Mouse (Mus musculus): Measurements from ENCODE around the gene Gm42957. TPM values are rescaled to one million over a fixed set of nuclear protein-coding genes. Genes with fewer than 3 reads are reported as not detected.

Gene Gm42957
- polyA plus RNA-seq, 1 experiment from 2014 or later: 0.08 TPM

DNA sequence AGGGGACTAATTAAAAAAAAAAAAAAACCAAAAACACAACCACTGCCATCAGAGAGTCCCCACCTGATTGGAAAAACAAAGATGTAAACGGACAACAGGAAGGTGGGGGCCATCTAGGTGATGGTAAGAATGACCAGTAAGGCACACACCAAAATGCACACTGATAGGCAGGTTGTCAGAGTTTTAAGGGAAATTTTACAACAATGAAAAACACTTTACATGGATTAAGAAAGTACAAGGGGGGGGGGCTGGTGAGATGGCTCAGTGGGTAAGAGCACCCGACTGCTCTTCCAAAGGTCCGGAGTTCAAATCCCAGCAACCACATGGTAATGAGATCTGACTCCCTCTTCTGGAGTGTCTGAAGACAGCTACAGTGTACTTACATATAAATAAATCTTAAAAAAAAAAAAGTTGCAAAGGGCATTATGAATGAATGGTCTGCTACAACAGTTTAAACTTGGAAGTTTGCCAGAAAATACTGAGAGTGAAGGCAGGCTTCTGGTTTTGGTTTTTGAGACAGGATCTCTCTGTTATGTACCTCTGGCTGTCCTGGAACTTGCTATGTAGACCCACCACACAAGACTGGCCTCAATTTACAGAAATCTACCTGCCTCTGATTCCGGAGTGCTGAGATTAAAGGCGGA lies 33.3 kb downstream of the Gm42957 start:
- 94% methylated on average over 5 of the region's 5 CpGs for WGBS
- Histone ChIP-seq H3K9me3 (replicated peaks) (no peaks in the 10 kb centered on the region), H3K36me3 (no peaks in the 10 kb centered on the region), H3K4me1 (peaks cover 18% of the 10 kb centered on the region), H3K27ac (no peak overlapping the region), H3K4me3 (no peak overlapping the region), H3K27me3 (ENCODE audit: low read depth, poor library complexity, severe bottlenecking) (peaks cover 21% of the 10 kb centered on the region)
- no peak for DNase-seq (ENCODE audit: low spot score)

DNA sequence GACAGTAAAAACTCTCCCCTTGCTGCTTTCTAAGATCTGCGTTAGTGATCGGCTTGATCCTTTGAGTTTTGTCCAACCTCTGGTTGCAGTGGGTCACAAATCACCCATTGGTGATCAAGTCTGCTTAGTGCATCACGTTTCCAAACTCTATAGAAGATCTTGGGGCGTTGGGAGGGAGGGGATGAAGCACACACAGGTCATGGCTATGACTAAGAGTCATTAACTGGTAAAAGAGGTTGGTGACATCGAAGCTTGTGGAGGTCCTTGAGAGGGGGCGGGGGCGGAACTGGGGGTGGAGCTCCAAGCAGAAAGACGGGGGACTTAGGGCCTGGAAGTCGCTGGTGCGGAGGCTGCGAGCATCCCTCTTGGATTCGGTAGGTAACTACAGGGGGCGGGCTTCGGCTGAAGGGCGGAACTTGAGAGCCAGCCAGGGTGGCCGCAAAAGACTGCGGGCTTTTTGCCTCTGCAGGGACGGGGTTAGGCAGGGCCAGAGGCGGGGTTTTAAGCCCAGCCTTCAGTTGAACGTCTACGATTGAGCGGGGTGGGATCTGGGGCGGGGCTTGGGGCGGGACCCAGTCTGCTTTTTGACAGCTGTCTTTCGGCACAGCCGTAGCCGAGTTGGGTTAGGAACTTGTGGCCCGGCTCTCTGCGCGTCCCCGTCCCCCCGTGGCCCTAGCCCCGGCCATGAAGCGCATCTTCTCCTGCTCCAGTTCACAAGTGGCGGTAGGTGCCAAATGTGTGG lies 34.6 kb downstream of the Gm42957 start, which contains the start of gene Ankrd35:
Gene Ankrd35, plus strand, starts transcription at position 405 of the 742 bp plus-strand sequence.
- H3K9me3 ChIP-seq (replicated peaks): no peaks in the 10 kb centered on the region
- peak within 1 kb of the TSS; percentile 48 for H3K4me3 ChIP-seq
- peaks cover 21% of the 10 kb centered on the region for H3K27me3 ChIP-seq (ENCODE audit: low read depth, poor library complexity, severe bottlenecking)
- 6% methylated on average over 35 of the region's 35 CpGs for WGBS
- no peaks in the 10 kb centered on the region for H3K36me3 ChIP-seq
- peak within 1 kb of the TSS; percentile 36; the same call in 1 of the 2 replicates for H3K27ac ChIP-seq
- peaks cover 22% of the 10 kb centered on the region for H3K4me1 ChIP-seq
- DNase-seq (ENCODE audit: low spot score): peak; percentile 84

DNA sequence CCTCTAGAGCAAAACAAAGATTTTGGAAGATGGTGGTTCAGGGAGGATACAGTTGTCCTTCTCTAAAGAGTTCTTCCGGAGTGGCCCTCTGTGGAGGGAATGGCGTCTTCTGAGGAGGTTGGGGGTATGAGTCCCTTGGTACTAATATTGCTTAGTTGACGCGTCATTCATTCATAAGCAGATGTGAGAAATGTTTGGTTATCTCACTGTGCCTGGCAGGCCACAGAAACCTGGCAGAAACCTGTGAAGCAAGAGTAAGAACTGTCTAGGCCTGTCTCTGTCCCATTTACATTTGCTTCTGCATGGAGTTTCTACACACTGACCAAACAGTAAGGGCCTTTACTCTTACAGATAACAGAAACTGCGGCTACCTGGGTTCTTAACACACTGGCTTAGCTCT lies 36.2 kb downstream of the Gm42957 start:
- no peak overlapping the region for H3K27ac ChIP-seq
- no peaks in the 10 kb centered on the region for H3K9me3 ChIP-seq (replicated peaks)
- 95% methylated on average over 5 of the region's 5 CpGs for WGBS

DNA sequence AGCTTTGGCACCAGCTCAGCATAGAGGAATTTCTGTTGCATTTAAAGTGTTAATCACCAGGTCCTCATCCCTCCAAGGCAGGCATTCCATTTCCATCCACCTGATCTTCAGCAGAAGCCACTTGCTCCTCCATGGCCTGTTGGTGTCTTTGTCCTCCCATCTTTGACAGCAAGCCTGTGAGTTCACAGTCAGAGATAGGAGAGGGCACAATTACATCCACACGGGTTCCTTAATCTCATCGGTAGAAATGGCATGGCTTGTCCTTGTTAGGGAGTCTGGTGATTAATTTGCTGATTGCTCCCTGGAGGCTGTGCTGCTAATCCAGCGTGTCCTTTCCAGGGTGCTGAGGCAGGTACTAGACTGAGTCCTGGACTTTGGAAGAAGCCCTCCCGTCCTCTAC lies 38.2 kb downstream of the Gm42957 start:
- no peak overlapping the region for H3K27ac ChIP-seq
- peaks cover 29% of the 10 kb centered on the region for H3K4me1 ChIP-seq
- H3K4me3 ChIP-seq: no peak overlapping the region
- H3K27me3 ChIP-seq (ENCODE audit: low read depth, poor library complexity, severe bottlenecking): peaks cover 31% of the 10 kb centered on the region
- 74% methylated on average over 4 of the region's 4 CpGs for WGBS
- no peaks in the 10 kb centered on the region for H3K9me3 ChIP-seq (replicated peaks)
- no peak for DNase-seq (ENCODE audit: low spot score)
- H3K36me3 ChIP-seq: no peaks in the 10 kb centered on the region

More for the DNA sequence above, 36.2 kb downstream of the Gm42957 start:
- no peaks in the 10 kb centered on the region for H3K36me3 ChIP-seq
- no peak overlapping the region for H3K4me3 ChIP-seq
- H3K4me1 ChIP-seq: peaks cover 29% of the 10 kb centered on the region
- no peak for DNase-seq (ENCODE audit: low spot score)
- H3K27me3 ChIP-seq (ENCODE audit: low read depth, poor library complexity, severe bottlenecking): peaks cover 21% of the 10 kb centered on the region

DNA sequence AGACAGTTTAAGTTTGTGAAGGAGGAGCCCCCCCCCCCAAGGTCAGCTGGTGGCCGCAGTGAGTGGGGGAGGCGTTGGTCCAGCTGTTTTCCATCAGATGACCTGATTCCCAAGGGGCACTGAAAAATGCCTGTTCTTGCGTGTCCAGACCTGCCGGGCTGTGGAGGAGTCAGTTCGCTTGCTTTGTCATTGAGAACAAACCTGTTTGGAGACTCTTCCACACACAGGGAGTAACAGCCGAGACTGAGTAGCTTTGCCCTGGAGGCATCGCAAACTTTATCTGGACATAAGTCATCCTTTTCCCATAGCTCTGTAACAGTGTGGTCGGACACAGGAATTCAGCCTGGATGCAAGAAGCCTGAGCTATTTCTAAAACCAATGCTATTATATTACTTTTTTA lies 39.2 kb downstream of the Gm42957 start:
- peak; percentile 65 for DNase-seq (ENCODE audit: low spot score)
- Histone ChIP-seq H3K27ac (no peak overlapping the region), H3K9me3 (replicated peaks) (no peaks in the 10 kb centered on the region), H3K27me3 (ENCODE audit: low read depth, poor library complexity, severe bottlenecking) (peaks cover 40% of the 10 kb centered on the region), H3K4me3 (no peak overlapping the region), H3K36me3 (no peaks in the 10 kb centered on the region), H3K4me1 (peaks cover 29% of the 10 kb centered on the region)
- WGBS: 36% methylated on average over 8 of the region's 8 CpGs

DNA sequence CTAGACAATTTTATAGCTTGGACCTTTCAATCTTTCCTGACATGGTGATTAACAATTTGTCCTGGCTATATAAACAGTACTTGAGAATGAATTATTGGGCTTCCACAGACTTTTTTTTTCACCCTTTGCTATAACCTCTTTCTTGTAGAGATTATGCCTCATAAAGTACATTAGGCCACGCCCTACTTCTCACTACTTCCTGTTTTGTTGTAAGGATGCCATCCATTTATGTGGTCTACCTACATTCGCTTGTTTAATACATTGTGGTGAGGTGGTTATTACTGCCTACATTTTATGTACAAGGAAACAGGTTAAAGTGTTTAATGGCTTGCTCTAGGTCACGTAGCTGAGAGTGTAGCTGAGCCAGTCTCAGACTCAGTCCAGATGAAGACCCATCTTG lies 39.9 kb downstream of the Gm42957 start:
- peaks cover 47% of the 10 kb centered on the region for H3K27me3 ChIP-seq (ENCODE audit: low read depth, poor library complexity, severe bottlenecking)
- no peaks in the 10 kb centered on the region for H3K9me3 ChIP-seq (replicated peaks)
- no peaks in the 10 kb centered on the region for H3K36me3 ChIP-seq
- H3K4me1 ChIP-seq: peaks cover 23% of the 10 kb centered on the region
- H3K4me3 ChIP-seq: no peak overlapping the region
- WGBS: 83% methylated on average over 3 of the region's 3 CpGs
- DNase-seq (ENCODE audit: low spot score): no peak
- no peak overlapping the region for H3K27ac ChIP-seq

GRCm38 (mm10) chr3:96675690-96676089 lies 40.4 kb downstream of the Gm42957 start:
- no peaks in the 10 kb centered on the region for H3K9me3 ChIP-seq (replicated peaks)
- 62% methylated on average over 3 of the region's 3 CpGs for WGBS
- DNase-seq (ENCODE audit: low spot score): no peak
- H3K27me3 ChIP-seq (ENCODE audit: low read depth, poor library complexity, severe bottlenecking): peaks cover 47% of the 10 kb centered on the region
- H3K4me1 ChIP-seq: peaks cover 23% of the 10 kb centered on the region
- no peak overlapping the region for H3K4me3 ChIP-seq
- H3K27ac ChIP-seq: no peak overlapping the region
- H3K36me3 ChIP-seq: no peaks in the 10 kb centered on the region

DNA sequence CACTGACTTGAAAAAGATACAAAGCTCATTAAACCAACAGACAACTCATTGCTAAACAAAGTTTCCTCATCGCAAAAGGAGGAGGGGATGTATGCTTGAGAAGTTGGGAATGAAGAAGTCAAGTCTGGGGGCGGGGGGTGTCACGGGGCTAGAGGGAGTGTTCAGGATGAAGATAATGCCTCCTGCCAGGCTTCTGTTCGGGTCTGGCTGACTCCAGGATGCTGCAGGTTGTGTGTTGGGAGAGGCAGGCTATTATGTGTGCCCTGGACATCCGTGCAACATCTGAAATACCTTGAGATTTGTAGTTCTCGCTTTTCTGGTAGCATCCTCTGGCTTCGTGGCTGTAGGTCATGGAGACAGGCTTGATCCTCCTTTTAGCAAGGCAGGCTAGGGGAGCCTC lies 43.2 kb downstream of the Gm42957 start:
- DNase-seq (ENCODE audit: low spot score): no peak
- Histone ChIP-seq H3K9me3 (replicated peaks) (no peaks in the 10 kb centered on the region), H3K36me3 (no peaks in the 10 kb centered on the region), H3K4me3 (no peak overlapping the region), H3K27ac (no peak overlapping the region), H3K4me1 (peaks cover 23% of the 10 kb centered on the region), H3K27me3 (ENCODE audit: low read depth, poor library complexity, severe bottlenecking) (peaks cover 59% of the 10 kb centered on the region)
- WGBS: 76% methylated on average over 7 of the region's 7 CpGs

- no peak overlapping the region for H3K4me3 ChIP-seq
- H3K4me1 ChIP-seq: peaks cover 19% of the 10 kb centered on the region
- DNase-seq (ENCODE audit: low spot score): no peak
- H3K36me3 ChIP-seq: no peaks in the 10 kb centered on the region
- WGBS: 28% methylated on average over 5 of the region's 5 CpGs
- H3K9me3 ChIP-seq (replicated peaks): no peaks in the 10 kb centered on the region
- peaks cover 67% of the 10 kb centered on the region for H3K27me3 ChIP-seq (ENCODE audit: low read depth, poor library complexity, severe bottlenecking)
- no peak overlapping the region for H3K27ac ChIP-seq
Observed at GRCm38 (mm10) chr3:96679159-96679674, 43.9 kb downstream of the Gm42957 start.

DNA sequence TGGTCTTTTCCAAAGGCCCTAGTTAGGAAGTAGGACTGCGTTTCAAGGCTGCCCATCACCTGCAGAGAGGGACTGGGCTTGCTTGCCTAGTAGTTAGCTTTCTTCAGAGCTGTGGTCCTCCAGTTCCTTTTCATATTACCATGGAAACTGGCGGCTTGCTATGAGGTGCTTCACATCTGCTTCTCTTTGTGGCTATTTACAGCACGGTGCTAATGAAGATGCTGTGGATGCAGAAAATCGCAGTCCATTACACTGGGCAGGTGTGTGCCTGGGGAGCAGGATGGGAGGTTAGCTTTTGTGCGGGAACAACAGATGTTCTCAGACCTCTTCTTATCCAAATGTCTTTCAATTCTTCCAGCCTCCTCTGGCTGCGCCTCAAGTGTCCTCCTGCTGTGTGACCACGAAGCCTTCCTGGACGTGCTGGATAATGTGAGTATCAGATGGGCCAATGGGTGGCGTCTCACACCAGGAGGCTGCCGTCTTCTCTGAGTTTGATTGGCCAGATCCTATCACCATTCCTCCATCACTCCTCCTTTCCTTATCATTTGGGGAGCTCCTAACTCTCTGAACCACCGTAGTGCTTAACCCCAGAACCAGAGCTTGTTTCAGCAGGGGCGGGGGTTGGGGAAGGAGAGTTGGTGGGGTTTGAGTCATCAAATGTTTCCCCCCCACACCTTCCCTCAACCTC lies 45.1 kb downstream of the Gm42957 start:
- no peak for DNase-seq (ENCODE audit: low spot score)
- peaks cover 78% of the 10 kb centered on the region for H3K27me3 ChIP-seq (ENCODE audit: low read depth, poor library complexity, severe bottlenecking)
- 17% methylated on average over 12 of the region's 12 CpGs for WGBS

DNA sequence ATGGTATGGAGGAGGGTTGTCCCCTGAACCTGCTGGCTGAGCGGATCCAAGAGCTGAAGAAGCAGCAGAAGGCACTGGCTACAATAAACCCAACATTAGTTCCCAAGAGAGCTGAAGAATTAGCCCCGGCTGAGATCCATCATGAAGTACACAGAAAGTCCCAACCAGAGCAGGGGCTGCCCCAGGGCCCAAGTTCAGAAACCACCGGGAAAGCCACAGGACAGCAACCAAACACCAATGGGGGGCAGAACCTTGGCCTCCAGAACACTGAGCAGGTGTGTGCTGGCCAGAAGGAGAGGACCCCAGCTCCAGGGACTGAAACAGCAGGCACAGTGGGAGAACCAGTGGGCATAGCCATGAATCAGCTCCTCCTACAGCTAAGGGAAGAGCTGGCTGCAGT lies 48.2 kb downstream of the Gm42957 start:
- H3K27me3 ChIP-seq (ENCODE audit: low read depth, poor library complexity, severe bottlenecking): peaks cover 81% of the 10 kb centered on the region
- WGBS: 83% methylated on average over 3 of the region's 3 CpGs
- peaks cover 13% of the 10 kb centered on the region for H3K4me1 ChIP-seq
- no peak overlapping the region for H3K27ac ChIP-seq
- no peak overlapping the region for H3K4me3 ChIP-seq
- no peaks in the 10 kb centered on the region for H3K36me3 ChIP-seq
- no peak for DNase-seq (ENCODE audit: low spot score)
- H3K9me3 ChIP-seq (replicated peaks): no peaks in the 10 kb centered on the region

More for the DNA sequence above, 45.1 kb downstream of the Gm42957 start:
- Histone ChIP-seq H3K4me3 (no peak overlapping the region), H3K36me3 (no peaks in the 10 kb centered on the region), H3K4me1 (peaks cover 19% of the 10 kb centered on the region), H3K27ac (no peak overlapping the region), H3K9me3 (replicated peaks) (no peaks in the 10 kb centered on the region)

DNA sequence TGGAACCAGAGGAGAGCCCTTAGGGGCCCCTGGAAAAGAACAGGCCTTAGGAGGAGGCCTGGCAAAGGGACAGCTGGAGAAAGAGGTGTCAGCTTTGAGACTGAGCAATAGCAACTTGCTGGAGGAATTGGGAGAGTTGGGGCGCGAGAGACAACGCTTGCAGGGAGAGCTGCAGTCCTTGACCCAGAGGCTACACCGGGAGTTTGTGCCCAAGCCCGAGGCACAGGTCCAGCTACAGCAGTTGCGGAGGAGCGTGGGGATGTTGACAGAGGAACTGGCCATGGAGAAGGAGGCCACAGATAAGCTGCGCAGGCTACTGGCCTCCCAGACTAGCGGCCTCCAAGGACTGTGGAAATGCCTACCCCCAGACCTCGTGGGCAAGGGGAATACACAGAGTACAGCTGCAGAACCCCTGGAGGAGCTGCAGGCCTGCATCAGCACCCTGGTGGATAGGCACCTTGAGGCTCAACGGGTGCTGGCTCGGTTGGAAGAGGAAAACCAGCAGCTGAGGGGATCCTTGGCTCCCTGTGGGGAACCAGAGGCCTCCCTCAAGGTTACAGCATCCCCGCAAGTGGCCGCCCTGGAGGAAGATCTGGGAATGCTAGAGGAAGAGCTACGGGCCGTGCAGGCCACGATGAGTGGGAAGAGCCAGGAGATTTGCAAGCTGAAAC lies 49.0 kb downstream of the Gm42957 start:
- peaks cover 16% of the 10 kb centered on the region for H3K4me1 ChIP-seq
- DNase-seq (ENCODE audit: low spot score): no peak
- H3K4me3 ChIP-seq: peak overlapping the region; percentile 42
- H3K9me3 ChIP-seq (replicated peaks): no peaks in the 10 kb centered on the region
- H3K27ac ChIP-seq: peak overlapping the region; percentile 14; the same call in 1 of the 2 replicates
- H3K36me3 ChIP-seq: no peaks in the 10 kb centered on the region
- peaks cover 81% of the 10 kb centered on the region for H3K27me3 ChIP-seq (ENCODE audit: low read depth, poor library complexity, severe bottlenecking)
- WGBS: 50% methylated on average over 17 of the region's 17 CpGs
